Mouse (Mus musculus) brown adipose tissue, adult 24 weeks (tissue): ENCODE measurements around the gene Foxd2. TPM values are rescaled to one million over a fixed set of nuclear protein-coding genes. Genes with fewer than 3 reads are reported as not detected.

Source experiments
- H3K27ac ChIP-seq: fragments of 200-500 bp; replicated peaks from 2 replicates; pipeline ENCODE4 v1.5.1; 2012; ENCODE audit warnings: low read depth, mild to moderate bottlenecking, low read length
- H3K4me1 ChIP-seq: fragments of 200-500 bp; 2 replicates; pipeline ENCODE4 v1.6.1; 2012; ENCODE audit warnings: low read length, mixed read lengths; ENCODE audit not compliant: control insufficient read depth, insufficient read depth, insufficient read length
- H3K4me3 ChIP-seq: fragments of 200-500 bp; 2 replicates; pipeline ENCODE4 v1.5.1; 2012; ENCODE audit warnings: low read depth, mild to moderate bottlenecking, low read length, moderate library complexity; ENCODE audit not compliant: insufficient read depth
- polyA plus RNA-seq: library from polyadenylated mRNA; stranded (reverse); fragments of >200 nt; gene quantifications from 2 replicates; pipeline ENCODE4 v1.2.4, GENCODE M21; 2012; ENCODE audit not compliant: missing spikeins, insufficient read depth, insufficient read length

The Foxd2 gene
- polyA plus RNA-seq, 1 experiment = not detected

DNA sequence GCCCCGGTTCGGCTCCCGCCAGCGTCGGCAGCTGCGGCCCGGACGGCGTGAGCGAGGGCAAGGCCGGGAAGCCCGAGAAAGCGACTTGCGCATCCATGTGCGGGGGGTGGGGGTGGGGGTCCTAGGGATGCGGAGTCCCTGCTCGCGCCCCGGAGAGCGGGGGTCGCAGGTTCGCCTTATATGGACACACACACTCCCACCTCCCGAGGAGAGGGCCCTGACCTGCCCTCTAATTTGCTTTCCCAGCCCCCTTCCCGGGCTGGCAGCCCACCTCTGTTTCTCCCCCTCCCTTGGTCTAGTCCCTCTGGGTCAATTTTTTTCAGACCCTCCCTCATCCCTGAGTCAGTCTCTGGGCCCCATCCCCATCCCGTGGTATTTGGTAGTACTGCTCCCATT lies 17.2 kb upstream of the Foxd2 start, which contains the start of gene Foxe3:
TSS of gene Foxe3 (minus strand) at position 97 of the 396 bp plus-strand sequence.
- Histone ChIP-seq H3K27ac (no peak within 1 kb of the TSS), H3K4me3 (peak within 1 kb of the TSS; percentile 41), H3K4me1 (no peaks in the 10 kb centered on the region)

DNA sequence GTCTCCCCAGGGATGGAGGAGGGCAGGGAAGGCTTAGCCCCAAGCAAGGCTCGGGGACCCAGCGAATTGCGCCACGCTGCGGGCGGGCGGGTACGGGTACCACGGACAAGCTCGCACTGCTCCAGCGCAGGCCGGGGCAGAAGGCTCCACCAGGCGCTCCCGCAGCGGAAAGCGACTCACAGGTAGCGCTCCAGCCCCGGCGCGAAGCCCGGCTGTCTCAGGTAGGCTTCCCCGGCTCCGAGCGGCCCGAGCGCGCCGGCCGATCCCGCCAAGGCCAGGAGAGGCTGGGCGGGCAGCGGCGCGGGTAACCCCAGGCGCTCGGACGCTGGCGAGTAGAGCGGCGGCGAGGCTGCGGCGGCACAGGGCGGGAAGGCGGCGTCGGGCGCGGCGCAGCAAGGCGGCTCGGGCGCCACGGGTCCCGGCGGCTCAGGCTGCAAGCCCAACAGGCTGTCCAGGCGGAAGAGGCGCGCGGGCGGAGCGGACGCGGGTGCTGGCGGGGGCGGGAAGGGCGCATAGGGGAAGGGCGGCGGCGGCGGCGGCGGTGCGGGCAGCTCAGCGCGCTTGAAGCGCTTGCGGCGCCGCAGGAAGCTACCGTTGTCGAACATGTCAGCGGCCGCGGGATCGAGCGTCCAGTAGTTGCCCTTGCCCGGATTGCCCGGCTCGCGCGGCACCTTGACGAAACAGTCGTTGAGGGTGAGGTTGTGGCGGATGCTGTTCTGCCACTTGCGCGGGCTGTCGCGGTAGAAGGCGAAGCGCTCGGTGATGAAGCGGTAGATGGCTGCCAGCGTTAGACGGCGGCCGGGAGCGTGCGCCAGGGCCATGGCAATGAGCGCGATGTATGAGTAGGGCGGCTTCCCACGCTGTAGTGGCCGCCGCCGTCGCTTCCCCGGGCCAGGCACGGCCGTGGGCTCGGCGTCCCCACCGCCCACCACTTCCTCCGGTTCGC lies 16.6 kb upstream of the Foxd2 start:
- Histone ChIP-seq H3K4me1 (no peaks in the 10 kb centered on the region), H3K27ac (no peak overlapping the region), H3K4me3 (peak overlapping the region; percentile 41)

DNA sequence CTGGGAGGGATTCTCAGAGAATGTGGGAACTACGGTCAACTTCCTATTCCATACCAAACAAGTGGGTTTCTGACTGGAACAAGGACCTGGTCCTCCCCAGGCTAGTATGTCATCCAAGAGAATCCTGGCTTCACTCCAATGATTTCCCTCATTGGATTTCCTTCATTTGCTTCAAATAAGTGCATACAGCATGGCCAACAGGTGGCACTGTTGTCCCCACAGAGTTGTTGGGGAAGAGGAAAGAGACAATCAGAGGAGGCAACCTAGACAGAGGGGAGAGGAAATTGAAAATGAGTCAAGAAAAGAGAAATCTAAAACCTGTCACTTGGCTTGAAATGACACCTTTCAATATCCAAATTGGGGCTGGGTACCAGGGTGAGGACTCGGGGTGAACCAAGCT lies 8.4 kb upstream of the Foxd2 start:
- H3K4me3 ChIP-seq = no peak overlapping the region
- H3K4me1 ChIP-seq = no peaks in the 10 kb centered on the region
- no peak overlapping the region for H3K27ac ChIP-seq

DNA sequence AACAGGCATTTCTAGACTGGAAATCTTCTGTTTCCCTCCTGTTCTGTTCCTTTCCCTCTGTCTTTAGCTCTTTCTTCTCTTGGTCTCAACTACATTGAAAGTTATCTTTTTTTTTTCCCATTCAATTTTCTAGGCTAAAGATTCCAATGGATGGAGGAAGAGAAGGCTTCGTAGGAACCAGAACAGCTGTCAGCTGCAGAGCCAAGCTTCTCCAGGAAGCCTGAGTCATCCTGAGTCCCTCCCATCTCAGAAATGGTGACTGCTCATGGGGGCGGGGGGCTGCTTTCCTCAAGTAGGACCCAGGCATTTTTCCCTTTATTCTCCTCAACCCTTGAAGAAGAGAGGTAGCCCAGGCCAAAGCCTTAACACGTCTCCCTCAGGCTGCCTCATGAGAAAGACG lies 7.4 kb upstream of the Foxd2 start:
- Histone ChIP-seq H3K27ac (no peak overlapping the region), H3K4me1 (no peaks in the 10 kb centered on the region), H3K4me3 (no peak overlapping the region)

DNA sequence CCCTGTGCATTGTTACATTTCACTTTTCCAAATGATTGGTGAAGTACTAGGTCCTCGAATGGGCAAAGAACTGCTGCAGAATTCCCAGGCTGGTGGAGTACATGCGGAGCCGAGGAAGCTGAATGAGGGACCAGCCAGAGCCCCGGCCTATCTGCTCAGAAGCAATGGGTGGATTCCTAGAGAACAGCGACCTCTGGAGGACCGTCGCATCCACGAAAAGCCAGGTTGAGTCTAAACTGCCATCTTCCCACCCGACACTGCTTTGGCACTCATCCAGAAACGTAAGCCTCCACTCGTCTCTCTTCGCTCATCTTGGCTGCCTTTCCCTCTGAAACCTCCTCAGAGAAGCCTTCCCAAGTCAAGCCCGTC lies 4.9 kb upstream of the Foxd2 start:
- Histone ChIP-seq H3K27ac (no peak overlapping the region), H3K4me1 (no peaks in the 10 kb centered on the region), H3K4me3 (no peak overlapping the region)

DNA sequence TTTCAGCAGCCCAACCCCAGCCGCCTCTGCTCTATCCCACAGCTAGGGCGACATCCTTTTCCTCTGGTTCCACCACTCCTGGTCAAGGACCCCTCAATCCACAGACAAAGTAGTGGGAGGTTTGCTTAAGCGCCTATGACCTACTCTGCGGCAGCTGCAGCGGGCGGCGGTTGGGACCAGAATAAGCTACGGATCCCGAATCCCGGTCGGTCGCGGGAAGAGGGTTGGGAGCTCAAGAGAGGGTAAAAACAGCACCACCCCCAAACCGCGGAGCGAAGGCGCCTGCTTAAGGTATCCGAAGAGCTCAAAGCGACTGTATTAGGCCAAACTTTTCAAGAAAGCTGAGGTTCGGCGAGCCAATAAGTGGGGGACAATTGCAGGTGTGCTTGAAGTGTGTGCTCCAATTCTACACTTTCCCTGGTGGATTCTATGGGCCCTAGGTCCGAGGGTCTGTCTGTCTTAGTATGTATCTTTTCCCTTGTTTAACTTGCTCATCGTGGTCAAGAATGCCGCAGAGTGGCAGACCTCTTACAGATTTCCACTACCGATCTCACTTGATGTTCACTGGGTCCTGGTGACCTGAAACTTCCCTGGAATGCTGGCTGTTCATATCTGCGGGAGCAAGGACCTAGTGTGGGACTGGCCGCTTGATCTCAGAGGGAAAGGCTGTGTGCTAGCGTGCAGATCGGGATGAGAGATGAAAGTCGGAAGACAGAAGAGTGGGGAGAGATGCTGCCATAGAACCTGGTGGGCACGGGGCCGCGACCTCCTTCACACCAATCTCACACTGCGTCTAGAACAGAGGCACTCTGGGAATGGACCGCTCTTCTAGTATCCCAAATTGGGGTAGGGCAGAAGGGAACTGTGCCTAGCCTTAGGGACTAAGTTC lies 4.3 kb upstream of the Foxd2 start:
- no peaks in the 10 kb centered on the region for H3K4me1 ChIP-seq
- no peak overlapping the region for H3K4me3 ChIP-seq
- H3K27ac ChIP-seq = no peak overlapping the region

DNA sequence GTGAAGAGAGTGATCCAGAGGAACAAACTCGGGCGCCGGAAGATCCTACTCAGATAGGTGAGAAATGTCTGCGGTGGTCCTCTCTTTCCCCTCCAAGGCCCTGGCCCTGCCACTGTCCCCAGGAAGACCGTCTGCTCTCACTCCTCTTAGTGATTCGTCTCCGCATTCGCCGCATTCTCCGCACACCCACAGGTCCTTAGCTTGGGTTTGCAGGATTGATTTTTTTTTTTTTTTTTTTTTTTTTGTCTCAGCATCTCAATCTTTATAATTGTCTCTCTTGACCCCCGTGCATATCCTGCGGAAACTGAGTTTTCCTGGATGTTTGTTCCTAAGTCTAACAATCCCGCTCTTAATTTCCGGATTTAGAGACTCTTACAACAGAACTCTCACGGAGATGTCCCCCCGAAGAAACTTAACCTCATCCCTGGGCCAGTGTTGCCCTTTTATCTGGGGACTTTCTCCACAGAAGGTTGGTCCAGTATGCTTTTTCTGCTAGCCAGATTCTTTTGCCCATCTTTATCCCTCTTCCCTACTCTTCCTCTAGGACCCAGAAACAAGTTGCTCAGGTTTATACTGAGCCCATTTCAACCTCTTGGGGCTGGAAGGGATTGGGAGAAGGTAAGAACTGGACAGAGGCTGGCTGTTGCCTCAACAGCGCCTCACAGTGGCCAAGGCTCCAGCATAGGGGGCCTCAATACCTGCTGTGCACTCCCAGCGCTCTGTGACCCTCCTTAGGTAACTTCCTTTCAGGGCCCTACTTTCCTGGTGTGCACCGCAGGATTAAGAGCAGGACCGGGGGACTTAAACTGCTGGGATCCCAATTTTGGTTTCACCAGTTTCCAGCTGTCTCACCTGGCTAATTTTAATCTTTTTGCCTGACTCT lies 1.2 kb upstream of the Foxd2 start:
- H3K27ac ChIP-seq = no peak overlapping the region
- no peaks in the 10 kb centered on the region for H3K4me1 ChIP-seq
- H3K4me3 ChIP-seq = peak overlapping the region; percentile 69

DNA sequence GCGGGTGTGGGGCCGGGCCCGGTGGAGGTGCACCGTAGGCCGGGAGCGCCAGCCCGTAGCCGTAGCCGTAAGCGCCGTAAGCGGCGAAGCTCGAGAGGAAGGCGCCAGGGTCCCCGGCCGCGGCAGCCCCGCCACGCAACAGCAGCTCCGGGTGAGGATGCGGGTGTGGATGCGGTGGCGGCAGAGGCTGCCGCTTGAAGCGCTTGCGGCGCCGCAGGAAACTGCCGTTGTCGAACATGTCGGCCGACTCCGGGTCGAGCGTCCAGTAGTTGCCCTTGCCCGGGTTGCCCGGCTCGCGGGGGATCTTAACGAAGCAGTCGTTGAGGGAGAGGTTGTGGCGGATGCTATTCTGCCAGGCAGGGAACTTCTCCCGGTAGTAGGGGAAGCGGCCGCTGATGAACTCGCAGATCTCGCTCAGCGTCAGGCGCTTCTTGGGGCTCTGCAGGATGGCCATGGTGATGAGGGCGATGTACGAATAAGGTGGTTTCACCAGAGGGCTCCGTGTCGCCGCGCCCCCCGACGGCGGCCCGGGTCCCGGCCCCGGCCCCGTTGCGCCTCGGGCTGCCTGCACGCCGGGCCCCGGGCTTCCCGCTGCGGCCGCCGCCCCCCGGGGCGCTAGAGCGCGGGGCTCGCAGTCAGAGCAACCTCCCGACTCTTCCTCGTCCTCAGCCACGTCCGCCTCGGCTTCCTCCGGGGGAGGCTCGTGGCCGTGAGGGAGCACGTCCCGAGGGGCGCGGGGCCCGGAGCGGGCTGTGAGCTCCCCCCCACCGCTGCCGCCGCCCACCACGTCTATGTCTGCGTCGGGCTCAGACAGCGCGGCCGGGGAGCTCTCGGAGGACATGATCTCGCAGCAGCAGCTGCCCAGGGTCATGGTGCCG lies 483 bp downstream of the Foxd2 start:
- no peak overlapping the region for H3K27ac ChIP-seq
- peak overlapping the region; percentile 69 for H3K4me3 ChIP-seq
- H3K4me1 ChIP-seq = no peaks in the 10 kb centered on the region

DNA sequence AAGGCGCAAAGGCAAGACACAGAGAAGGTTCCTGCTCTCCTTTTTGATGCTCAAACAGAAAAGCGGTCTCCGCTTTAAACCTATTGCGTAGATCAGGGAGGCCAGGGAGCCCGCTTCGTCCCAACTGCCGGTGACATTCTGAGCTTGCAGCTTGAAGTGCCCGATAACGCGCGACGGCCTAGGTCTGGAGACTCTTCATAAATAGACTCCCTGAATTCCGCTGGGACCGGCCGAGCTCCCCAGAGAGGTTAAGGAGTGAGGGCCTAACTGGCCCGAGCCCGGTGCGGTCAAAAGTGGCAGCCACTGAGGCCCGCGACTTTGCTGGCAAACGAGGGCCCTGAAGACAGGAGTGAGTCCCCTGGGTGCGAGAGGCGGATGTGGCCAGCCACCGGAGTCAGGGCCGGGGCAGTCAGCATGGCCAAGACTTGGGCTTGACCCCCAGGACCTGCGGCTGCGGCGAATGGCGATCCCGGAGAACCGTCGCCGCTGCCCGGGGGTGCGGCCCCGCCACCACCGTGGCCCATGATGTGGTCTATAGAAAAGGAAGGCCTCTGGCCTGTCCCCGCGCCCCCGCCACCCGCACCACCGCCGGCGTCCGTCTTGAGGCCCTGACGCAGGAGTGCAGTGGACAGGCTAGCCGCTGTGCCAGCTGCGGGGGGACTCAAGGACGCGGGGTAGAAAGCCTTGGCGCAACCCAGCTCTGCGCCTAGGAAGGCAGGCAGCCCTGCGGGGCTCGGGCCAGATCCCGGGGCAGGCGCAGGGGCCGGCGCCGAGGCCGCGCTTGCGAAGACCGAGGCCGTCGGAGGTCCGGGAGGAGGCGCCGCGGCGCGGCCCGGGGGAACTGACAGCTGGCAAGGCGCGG lies 1.4 kb downstream of the Foxd2 start:
- H3K4me3 ChIP-seq = peak overlapping the region; percentile 69
- no peak overlapping the region for H3K27ac ChIP-seq
- H3K4me1 ChIP-seq = no peaks in the 10 kb centered on the region

DNA sequence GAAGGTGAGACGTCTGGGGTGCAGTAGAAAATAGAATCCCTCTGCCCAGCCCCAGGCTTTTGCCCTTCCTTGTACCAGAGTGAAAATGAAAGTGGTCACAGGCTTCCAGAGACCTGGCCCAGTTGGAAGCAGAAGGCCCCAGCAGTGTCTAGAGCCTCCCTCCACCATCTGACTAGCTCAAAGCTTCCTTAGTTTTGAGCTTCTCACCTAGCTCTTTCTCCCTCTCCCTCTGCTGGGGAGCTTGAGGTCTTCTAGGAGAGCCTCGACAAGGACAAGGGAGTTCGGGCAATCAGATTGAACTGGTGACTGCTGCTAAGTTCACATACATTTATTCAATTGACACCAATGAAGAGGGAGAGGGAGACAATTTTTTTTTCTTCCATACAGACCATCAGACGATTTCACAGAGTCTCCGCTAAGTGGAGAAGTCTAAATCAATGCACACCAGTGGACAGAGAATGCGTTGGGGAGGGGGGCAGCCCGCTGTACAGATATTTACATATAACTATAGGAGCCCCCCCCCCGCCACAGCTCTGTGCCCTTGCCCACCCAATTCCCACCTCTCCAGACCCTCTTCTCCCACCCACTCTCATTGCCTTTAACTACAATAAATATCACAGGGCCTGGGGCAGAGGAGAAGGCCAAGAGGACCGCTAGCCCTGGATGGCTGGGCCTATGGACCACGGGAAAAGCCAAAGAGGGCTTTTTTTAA lies 2.5 kb downstream of the Foxd2 start:
- Histone ChIP-seq H3K4me1 (no peaks in the 10 kb centered on the region), H3K27ac (no peak overlapping the region), H3K4me3 (no peak overlapping the region)

DNA sequence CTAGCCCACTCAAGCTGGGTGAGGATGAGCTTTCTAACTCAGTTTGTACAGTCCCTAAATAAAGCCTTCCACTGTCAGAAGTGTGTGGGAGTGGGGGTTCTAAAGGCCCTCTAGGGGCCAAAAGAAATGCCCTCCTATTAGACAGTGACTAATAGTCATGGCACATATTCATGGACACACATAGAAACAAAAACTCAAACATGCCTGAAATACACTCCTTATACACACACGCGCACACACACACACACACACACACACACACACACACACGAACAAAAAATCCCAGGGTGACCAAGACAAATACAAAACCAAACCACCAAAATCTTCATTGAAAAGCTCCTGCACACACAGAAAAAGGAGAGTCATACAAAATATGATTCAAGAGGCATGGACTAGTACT lies 3.2 kb downstream of the Foxd2 start:
- H3K4me3 ChIP-seq = no peak overlapping the region
- H3K4me1 ChIP-seq = no peaks in the 10 kb centered on the region
- no peak overlapping the region for H3K27ac ChIP-seq

DNA sequence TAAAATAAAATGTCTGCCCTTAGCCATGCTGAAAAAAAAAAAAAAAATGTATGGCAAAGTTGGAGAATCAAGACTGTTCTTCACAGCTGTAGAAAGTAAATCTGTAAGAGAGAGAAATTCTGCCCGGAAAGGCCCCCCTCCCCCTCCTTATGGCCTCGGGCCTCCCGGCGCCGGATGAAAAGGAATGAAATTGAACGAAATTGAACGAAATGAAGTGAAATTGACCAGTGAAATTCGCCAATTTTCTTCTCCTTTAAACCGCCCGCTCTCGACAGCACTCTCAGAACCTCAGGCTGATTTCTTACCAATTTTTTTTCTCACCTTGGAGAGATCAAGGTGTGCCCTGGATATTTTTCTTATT lies 5.3 kb downstream of the Foxd2 start:
- H3K4me1 ChIP-seq = no peaks in the 10 kb centered on the region
- H3K4me3 ChIP-seq = no peak overlapping the region
- H3K27ac ChIP-seq = no peak overlapping the region
